Mouse (Mus musculus) cortical plate, adult 2 months (tissue): ENCODE results near the gene Fshr.

Experiments
- CTCF ChIP-seq: fragments of 200-500 bp; IDR thresholded peaks from 2 replicates; pipeline ENCODE4 v1.5.1; 2011; ENCODE audit warnings: mild to moderate bottlenecking, control low read depth, low read length; ENCODE audit not compliant: insufficient read depth; ENCODE audit errors: extremely low read depth
- POLR2A ChIP-seq: fragments of 200-500 bp; IDR thresholded peaks from 2 replicates; pipeline ENCODE4 v1.6.1; 2011; ENCODE audit warnings: mild to moderate bottlenecking, low read length, control low read depth; ENCODE audit not compliant: insufficient read depth; ENCODE audit errors: extremely low read depth

DNA sequence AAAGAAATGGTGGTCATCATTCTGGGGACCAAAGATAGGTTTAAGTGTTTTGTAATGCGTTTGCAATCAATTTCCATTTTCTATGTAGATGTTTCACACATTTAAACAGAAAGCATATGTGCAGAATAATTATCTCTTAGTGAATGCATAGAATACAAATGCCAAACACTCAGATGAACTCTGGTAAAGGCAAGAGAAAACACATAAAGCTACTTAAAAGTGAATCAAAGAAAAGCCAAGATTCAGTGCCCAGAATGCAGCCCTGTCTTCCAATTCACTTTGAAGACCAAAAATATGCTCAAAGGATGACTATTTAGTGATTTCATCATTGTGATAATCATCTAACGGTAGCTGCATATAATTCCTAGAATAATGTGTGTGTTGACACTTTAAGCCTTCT, 81.2 kb downstream of the Fshr start:
- no peak for TF ChIP-seq CTCF
- TF ChIP-seq POLR2A: no peak
